Mouse (Mus musculus): ENCODE data around the gene Hoxa2. TPM values are rescaled to one million over a fixed set of nuclear protein-coding genes. Genes with fewer than 3 reads are reported as not detected.

The Hoxa2 gene
- polyA plus RNA-seq, 1 experiment from 2014 or later = 7.0 TPM

DNA sequence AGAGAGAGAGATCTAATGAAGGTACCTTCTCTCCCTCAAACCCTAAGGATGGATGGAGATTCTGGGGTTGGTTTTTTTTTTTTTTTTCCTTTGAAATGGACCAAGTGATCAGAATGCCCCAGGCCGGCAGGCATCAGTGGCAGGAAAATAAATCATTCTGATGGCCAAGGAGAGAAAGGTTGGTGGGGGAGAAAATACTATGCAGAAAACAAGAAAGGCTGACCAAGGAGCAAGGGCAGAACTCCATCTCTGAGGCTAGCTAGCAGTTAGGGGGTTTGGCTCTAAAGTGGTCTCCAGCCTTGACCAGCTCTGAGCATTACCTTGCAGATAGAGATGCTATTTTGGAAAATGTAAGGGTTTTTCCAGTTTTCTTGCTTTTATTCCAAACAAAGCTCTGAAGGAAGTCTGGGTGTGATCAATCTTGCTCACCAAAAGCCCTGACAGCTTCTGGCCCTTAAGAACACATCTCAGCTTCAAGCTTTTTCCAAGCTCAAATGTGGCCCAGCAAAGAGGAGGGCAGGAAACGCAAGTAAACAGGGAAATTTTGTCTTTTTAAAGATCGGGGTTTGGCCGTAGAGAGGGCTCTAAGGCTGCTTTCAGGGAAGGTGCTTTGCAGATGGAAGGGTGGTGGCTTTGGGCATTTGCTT lies 1.9 kb upstream of the Hoxa2 start:
- Histone ChIP-seq H3K4me2 (ENCODE audit: low read depth, low read length) (peak overlapping the region; percentile 81), H3K4me1 (ENCODE audit: control insufficient read depth, insufficient read depth, low read length) (peaks cover 83% of the 10 kb centered on the region), H3K9me3 (ENCODE audit: control insufficient read depth, low read length) (no peaks in the 10 kb centered on the region), H3K9ac (replicated peaks; ENCODE audit: low read depth, low read length) (peak overlapping the region; percentile 82), H3K27me3 (ENCODE audit: control insufficient read depth, insufficient read depth, low read length) (no peaks in the 10 kb centered on the region), H3K27ac (ENCODE audit: low read depth, low read length) (peak overlapping the region; percentile 99), H3K4me3 (ENCODE audit: low read depth, low read length) (0 out of 2 replicates have a peak overlapping the region, but pooled peaks have one; percentile 43), H3K36me3 (ENCODE audit: control insufficient read depth, insufficient read depth, low read length) (peaks cover 7% of the 10 kb centered on the region; the same call in 1 of the 2 replicates)
- 11% methylated on average over 4 of the region's 4 CpGs for WGBS
- no peak for ATAC-seq (ENCODE audit: low read depth)

DNA sequence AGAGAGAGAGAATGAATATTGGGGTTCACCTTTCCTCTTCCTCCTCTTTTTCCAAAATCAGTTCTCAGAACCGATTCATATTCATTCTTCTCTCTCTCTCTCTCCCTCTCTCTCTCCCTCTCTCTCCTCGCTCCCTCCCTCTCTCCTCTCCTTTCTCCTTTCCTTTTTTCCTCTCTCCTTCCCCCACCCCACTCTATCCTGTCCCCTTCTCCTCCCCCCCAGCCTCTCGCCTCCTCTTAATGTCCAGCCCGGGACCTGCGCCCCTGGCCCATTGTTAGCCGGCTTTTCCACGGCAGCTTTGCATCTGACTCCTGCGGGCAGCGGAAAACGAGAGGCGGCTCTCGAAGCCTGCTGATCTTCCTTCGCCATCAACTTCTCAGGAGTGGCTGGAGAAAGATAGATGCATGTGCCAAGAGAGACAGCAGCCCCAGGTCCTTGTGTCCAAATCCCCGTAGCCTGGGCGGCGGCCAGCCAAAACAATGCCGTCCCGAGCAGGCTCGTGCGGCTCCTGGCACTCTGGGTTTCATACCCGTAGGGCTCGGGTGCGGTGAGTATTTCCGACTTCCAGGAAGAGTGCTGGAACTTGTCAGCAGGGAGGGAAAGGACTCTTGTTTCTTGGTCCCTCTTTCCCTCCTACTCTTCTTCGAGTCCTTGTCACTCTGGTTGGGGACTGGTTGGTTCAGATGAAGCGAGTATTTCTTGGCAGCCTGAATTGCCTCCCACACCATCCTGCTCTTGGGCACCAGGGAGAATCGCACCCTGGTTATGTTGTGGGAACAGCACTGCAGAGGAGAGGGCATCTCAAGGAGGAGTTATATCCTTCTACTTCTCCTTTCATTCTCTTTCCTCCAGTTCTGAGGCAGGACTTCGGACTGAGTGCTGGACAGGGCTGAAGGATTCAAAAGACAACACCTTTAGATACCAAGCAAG lies 1.1 kb upstream of the Hoxa2 start:
- H3K27ac ChIP-seq (ENCODE audit: low read depth, low read length) = peak overlapping the region; percentile 99
- H3K9me3 ChIP-seq (ENCODE audit: control insufficient read depth, low read length) = no peaks in the 10 kb centered on the region
- peak overlapping the region; percentile 43 for H3K4me3 ChIP-seq (ENCODE audit: low read depth, low read length)
- H3K4me1 ChIP-seq (ENCODE audit: control insufficient read depth, insufficient read depth, low read length) = peaks cover 78% of the 10 kb centered on the region
- no peaks in the 10 kb centered on the region for H3K27me3 ChIP-seq (ENCODE audit: control insufficient read depth, insufficient read depth, low read length)
- H3K9ac ChIP-seq (replicated peaks; ENCODE audit: low read depth, low read length) = peak overlapping the region; percentile 82
- ATAC-seq (ENCODE audit: low read depth) = no peak
- WGBS = 2% methylated on average over 28 of the region's 28 CpGs
- H3K4me2 ChIP-seq (ENCODE audit: low read depth, low read length) = peak overlapping the region; percentile 81
- peaks cover 7% of the 10 kb centered on the region; the same call in 1 of the 2 replicates for H3K36me3 ChIP-seq (ENCODE audit: control insufficient read depth, insufficient read depth, low read length)

DNA sequence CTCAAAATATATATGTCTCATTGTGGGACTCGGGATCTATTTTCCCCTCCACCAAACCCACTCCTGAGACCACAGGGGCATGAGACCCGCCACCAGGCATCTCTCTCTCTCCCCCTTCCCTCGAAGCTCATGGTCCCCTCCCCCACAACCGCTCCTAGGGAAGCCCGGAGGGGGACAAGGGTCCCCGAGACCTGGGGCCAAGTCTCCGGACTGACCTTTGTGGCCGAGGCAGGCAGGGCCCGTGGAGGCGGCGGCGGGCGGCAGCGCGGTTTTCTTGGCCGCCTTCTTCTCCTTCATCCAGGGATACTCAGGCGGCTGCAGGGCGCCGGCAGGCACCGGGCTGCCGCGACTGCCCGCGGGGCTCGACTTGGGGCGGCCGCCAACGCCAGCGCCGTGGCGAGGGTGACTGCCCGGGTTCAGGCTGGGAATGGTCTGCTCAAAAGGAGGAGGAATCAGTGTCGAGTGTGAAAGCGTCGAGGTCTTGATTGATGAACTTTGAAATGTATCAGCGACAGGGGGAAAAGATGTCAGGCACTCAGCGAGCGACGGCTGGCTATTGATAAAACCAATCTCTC lies 493 bp downstream of the Hoxa2 start:
- ATAC-seq (ENCODE audit: low read depth) = no peak
- Histone ChIP-seq H3K36me3 (ENCODE audit: control insufficient read depth, insufficient read depth, low read length) (peaks cover 3% of the 10 kb centered on the region; the same call in 1 of the 2 replicates), H3K27me3 (ENCODE audit: control insufficient read depth, insufficient read depth, low read length) (no peaks in the 10 kb centered on the region), H3K27ac (ENCODE audit: low read depth, low read length) (peak overlapping the region; percentile 99), H3K4me1 (ENCODE audit: control insufficient read depth, insufficient read depth, low read length) (peaks cover 79% of the 10 kb centered on the region), H3K4me2 (ENCODE audit: low read depth, low read length) (peak overlapping the region; percentile 81), H3K9ac (replicated peaks; ENCODE audit: low read depth, low read length) (peak overlapping the region; percentile 82), H3K9me3 (ENCODE audit: control insufficient read depth, low read length) (no peaks in the 10 kb centered on the region), H3K4me3 (ENCODE audit: low read depth, low read length) (peak overlapping the region; percentile 43)
- WGBS = under 1% methylated on average over 39 of the region's 39 CpGs

DNA sequence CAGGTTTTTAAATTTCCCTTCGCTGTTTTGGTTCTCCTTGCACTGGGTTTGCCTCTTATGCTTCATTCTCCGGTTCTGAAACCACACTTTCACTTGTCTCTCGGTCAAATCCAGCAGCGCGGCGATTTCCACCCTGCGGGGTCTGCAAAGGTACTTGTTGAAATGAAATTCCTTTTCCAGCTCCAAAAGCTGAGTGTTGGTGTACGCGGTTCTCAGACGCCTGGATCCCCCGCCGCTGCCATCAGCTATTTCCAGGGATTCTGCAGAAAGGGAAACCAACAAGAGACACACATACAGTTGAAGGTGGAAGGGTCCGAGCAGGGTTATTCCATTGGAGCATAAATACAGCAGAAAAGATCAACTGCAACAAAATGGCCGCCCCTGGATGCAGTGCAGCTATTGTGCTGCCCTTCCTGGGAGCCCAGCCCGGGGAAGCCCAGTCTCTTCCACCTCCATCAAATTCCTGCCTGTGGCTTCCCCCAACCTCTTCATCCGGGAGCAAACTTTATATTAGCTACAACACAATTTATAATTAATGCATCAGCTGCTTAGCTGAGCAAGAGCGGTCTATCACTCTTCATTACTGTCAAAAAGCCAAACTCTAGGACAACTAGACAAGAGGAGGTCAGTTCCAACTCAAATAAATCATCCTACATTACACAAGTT lies 1.1 kb downstream of the Hoxa2 start:
- Histone ChIP-seq H3K4me2 (ENCODE audit: low read depth, low read length) (peak overlapping the region; percentile 81), H3K4me1 (ENCODE audit: control insufficient read depth, insufficient read depth, low read length) (peaks cover 78% of the 10 kb centered on the region), H3K27ac (ENCODE audit: low read depth, low read length) (peak overlapping the region; percentile 99), H3K9me3 (ENCODE audit: control insufficient read depth, low read length) (no peaks in the 10 kb centered on the region), H3K4me3 (ENCODE audit: low read depth, low read length) (peak overlapping the region; percentile 43), H3K36me3 (ENCODE audit: control insufficient read depth, insufficient read depth, low read length) (peaks cover 2% of the 10 kb centered on the region; the same call in 1 of the 2 replicates), H3K27me3 (ENCODE audit: control insufficient read depth, insufficient read depth, low read length) (no peaks in the 10 kb centered on the region), H3K9ac (replicated peaks; ENCODE audit: low read depth, low read length) (peak overlapping the region; percentile 82)
- ATAC-seq (ENCODE audit: low read depth) = no peak
- WGBS = 4% methylated on average over 17 of the region's 17 CpGs

DNA sequence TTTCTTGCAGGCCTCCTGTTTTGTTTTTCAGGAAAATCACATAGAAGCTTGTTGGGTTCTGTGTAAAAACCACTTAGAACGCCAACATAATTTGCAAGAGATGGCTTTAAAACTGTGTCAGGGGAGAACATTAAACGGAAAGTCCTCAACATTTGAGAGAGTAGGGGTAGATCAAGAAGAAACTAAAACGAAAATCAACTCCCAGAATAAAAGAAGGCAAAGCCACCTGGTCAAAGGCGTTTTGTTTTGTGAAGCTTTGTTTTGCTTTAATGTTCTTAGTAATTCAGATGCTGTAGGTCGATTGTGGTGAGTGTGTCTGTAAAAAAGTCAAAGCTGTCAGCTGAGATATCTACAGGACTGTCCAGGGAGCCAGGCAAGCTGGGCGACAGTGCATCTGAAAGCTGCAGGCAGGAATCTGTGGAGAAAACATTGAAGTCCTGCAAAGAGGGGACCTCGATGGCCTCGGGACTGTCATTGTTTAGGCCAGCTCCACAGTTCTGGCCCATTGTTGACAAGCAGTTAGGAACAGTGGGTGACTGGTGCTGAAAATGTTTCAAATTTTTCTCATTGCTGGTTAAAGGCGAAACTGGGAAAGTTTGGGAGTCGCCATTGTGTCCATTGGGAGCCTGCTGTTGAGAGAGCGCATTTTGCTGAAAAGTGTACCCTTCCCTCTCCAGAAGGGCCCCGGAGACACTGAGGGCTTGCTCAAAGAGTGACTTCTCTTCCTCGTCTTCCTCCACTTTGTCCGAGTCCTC lies 1.8 kb downstream of the Hoxa2 start:
- no peaks in the 10 kb centered on the region for H3K36me3 ChIP-seq (ENCODE audit: control insufficient read depth, insufficient read depth, low read length)
- H3K4me2 ChIP-seq (ENCODE audit: low read depth, low read length) = peak overlapping the region; percentile 81
- H3K27me3 ChIP-seq (ENCODE audit: control insufficient read depth, insufficient read depth, low read length) = no peaks in the 10 kb centered on the region
- H3K4me1 ChIP-seq (ENCODE audit: control insufficient read depth, insufficient read depth, low read length) = peaks cover 71% of the 10 kb centered on the region
- ATAC-seq (ENCODE audit: low read depth) = no peak
- peak overlapping the region; percentile 82 for H3K9ac ChIP-seq (replicated peaks; ENCODE audit: low read depth, low read length)
- WGBS = 5% methylated on average over 14 of the region's 14 CpGs
- no peaks in the 10 kb centered on the region for H3K9me3 ChIP-seq (ENCODE audit: control insufficient read depth, low read length)
- peak overlapping the region; percentile 99 for H3K27ac ChIP-seq (ENCODE audit: low read depth, low read length)
- H3K4me3 ChIP-seq (ENCODE audit: low read depth, low read length) = peak overlapping the region; percentile 43

DNA sequence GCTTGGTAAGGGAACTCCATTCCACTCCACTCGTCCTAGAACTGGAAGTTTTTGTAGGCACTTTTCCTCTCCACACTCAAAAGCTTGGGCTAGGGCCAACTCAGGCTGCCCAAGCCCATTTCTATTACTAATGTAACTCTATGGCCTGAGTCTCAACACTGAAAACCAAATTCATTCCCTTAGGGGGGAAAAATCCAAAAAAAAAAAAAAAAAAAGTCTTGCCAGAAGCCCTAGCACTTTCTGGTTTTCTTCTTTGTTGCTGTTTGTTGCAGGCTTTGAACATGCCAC lies 2.6 kb downstream of the Hoxa2 start:
- Histone ChIP-seq H3K36me3 (ENCODE audit: control insufficient read depth, insufficient read depth, low read length) (no peaks in the 10 kb centered on the region), H3K27ac (ENCODE audit: low read depth, low read length) (peak overlapping the region; percentile 56), H3K4me2 (ENCODE audit: low read depth, low read length) (peak overlapping the region; percentile 60; the same call in 1 of the 2 replicates), H3K9me3 (ENCODE audit: control insufficient read depth, low read length) (no peaks in the 10 kb centered on the region), H3K4me3 (ENCODE audit: low read depth, low read length) (no peak overlapping the region), H3K27me3 (ENCODE audit: control insufficient read depth, insufficient read depth, low read length) (no peaks in the 10 kb centered on the region), H3K9ac (replicated peaks; ENCODE audit: low read depth, low read length) (no peak overlapping the region), H3K4me1 (ENCODE audit: control insufficient read depth, insufficient read depth, low read length) (peaks cover 70% of the 10 kb centered on the region)
- ATAC-seq (ENCODE audit: low read depth) = no peak
- WGBS = 7% methylated on average over 1 of the region's 1 CpGs

DNA sequence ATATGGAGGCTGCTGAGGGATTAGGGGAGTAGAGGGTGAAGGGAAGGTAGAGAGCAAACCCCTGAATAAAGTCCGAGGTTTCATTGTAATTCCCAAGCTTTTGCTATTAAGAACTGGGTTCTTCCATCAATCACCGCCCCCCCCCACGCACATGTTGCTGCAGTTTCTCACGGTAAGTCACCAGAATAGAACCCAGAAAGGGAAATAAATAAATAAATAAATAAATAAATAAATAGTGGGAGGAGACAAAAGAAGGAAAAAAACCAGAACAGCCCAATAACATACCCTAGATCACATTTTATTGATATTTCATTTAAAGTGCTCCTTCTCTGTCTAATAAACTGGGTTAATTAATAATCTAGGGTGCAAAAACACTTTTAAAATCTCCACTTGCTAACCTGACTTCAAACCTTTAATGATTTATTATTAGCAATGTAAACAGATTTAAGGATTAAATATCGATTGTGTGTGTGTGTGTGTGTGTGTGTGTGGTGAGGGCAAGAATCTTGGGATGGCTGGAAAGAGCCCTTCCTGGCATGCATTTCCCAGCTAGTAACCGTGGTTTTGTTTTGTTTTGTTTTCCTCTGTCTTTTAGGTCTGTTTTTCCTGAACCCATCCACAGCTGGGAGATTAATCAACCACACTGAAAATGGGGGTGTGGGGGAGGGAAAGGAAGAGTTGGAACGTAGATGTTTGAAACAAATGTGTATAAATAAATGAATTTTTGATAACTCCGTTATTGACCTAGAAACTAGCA lies 3.1 kb downstream of the Hoxa2 start:
- no peaks in the 10 kb centered on the region for H3K36me3 ChIP-seq (ENCODE audit: control insufficient read depth, insufficient read depth, low read length)
- WGBS = 4% methylated on average over 8 of the region's 8 CpGs
- peak overlapping the region; percentile 60 for H3K4me2 ChIP-seq (ENCODE audit: low read depth, low read length)
- peak overlapping the region; percentile 88; the same call in 1 of the 2 replicates for H3K9ac ChIP-seq (replicated peaks; ENCODE audit: low read depth, low read length)
- peaks cover 65% of the 10 kb centered on the region for H3K4me1 ChIP-seq (ENCODE audit: control insufficient read depth, insufficient read depth, low read length)
- no peaks in the 10 kb centered on the region for H3K27me3 ChIP-seq (ENCODE audit: control insufficient read depth, insufficient read depth, low read length)
- no peak for ATAC-seq (ENCODE audit: low read depth)
- H3K9me3 ChIP-seq (ENCODE audit: control insufficient read depth, low read length) = no peaks in the 10 kb centered on the region
- H3K27ac ChIP-seq (ENCODE audit: low read depth, low read length) = peak overlapping the region; percentile 89
- peak overlapping the region; percentile 81 for H3K4me3 ChIP-seq (ENCODE audit: low read depth, low read length)

Measured in neural tube, embryonic 14.5 days (tissue).